Mouse (Mus musculus) spleen, embryonic (tissue): ENCODE measurements at regions not wholly inside any gene's neighbourhood (a gene's known extent, or its start where the extent isn't known, plus 50 kb on each side); places are given as distances from the start of the nearest gene placed in this dataset.

ENCODE experiments used
- CTCF ChIA-PET: fragments of 350-600 bp; sonication (Branson Sonifier 250); formaldehyde crosslinking; loops from one replicate; lab custom pipeline; 2022; lab: Charles Lee

GRCm38 (mm10) chr1:81913561-81913964 lies 319.3 kb upstream of the Gm9747 start:
- CTCF ChIA-PET, result no interaction called here

- CTCF ChIA-PET, result no interaction called here
Observed at GRCm38 (mm10) chr1:81916840-81917239, 316.1 kb upstream of the Gm9747 start.

GRCm38 (mm10) chr1:81927721-81928120 lies 305.2 kb upstream of the Gm9747 start:
- CTCF ChIA-PET, result no interaction called here

GRCm38 (mm10) chr1:81933064-81933463 lies 299.8 kb upstream of the Gm9747 start:
- CTCF ChIA-PET, result no interaction called here

- CTCF ChIA-PET, result no interaction called here
Observed at GRCm38 (mm10) chr1:81945236-81945635, 287.7 kb upstream of the Gm9747 start.

DNA sequence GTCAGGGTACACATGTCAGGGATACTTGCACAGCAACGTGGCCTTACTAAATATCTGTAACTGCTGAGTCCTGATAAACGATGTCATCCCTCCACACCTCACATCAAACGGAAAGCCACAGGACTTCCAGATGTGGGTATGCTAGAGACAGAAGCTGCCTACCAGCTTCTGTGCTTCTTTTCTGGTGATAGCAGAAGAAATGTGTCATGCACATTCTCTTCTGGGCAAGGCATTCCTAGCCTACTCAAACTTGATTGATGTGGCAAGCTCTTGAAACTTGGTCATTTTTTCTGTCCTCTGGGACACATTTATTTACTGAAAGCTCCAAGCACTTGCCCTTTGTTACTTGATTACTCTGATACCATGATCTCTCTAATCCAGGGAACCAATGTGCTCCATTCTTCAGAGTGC lies 282.8 kb upstream of the Gm9747 start:
- CTCF ChIA-PET, result no interaction called here

GRCm38 (mm10) chr1:81950853-81951252 lies 282.1 kb upstream of the Gm9747 start:
- CTCF ChIA-PET, result no interaction called here

DNA sequence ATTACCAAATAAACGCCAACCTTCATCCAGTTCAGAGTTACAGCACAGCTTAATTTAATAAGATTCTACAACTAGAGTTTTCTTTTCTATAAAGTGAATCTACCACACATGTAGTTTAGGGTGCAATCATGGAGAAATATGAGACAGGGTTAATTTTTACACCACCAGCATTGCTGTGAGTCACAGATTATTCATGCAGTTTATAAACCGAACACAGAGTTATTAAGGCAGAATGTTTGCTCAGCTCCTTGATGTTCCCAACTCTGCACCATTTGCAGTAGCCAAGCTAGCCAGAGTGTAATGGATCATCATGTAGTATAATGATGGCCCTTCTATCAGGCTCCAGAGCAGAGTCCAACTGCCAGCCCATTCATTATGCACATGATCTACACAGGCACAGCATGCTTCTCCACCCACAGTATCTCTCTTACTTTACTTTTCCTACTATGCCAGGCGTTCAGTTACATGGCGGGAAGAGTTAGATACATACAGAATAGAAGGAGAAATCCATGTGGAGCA lies 281.4 kb upstream of the Gm9747 start:
- CTCF ChIA-PET, result no interaction called here

GRCm38 (mm10) chr1:81952095-81952494 lies 280.8 kb upstream of the Gm9747 start:
- CTCF ChIA-PET, result no interaction called here

DNA sequence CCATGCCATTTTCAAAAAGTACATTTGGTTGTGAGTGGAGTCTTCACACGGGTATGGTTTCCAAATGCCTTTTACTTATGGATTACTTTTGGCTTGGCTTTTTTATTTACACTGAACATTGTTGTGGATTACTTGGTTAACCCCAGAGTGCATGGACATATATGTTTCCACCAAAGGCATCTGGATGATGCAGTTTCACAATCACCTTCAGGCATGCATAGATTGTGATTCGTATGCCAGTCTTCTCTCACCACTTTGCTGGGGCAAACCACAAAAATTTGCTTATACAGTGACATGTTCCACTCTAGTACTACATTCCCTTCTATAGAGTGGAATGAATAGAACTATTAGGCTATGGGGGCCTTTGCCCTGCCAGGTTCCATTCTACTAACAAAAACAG lies 278.4 kb upstream of the Gm9747 start:
- CTCF ChIA-PET, result no interaction called here

DNA sequence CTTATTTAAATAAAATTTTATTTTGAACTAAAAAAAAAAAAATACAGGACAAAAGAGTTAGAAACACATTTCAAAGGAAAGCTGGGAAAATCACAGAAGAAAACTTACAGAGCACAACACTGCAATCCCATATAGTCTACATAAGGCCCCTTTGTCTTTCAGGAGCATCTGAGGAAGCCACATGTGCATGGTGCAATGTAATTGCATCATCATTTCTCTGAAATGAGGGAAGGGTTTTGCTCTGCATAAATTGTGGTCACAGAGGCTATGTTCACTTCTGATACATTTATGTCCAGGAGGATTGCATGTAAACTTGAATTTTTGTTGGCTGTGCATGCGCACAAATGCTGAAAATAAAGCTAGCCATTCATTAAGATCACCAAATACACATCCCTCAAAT lies 265.9 kb upstream of the Gm9747 start:
- CTCF ChIA-PET, result no interaction called here

DNA sequence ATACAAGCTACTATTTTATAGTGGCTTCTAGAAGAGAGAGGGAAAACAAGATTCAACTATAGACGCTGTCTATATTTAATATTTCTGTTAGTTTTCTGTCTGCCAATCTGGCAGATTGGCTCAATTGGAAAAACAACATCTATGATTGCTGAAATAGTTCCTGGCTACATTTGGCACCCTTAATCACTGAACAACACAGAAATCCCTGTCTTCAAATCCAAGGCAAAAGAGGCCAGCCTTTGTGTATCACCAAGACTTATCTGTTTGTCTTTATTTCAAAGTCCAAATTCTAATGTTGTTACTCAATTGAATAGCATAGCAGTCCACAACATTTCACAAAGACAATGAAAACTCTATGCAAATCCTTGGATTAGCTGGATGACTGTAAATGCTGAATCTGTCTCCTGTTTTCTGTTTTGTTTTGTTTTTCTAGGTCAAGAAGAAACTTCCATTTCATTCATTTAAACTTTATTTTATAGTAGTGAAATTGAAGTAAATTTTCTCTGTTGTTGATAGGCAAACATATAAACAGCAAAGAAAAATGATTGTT lies 265.1 kb upstream of the Gm9747 start:
- CTCF ChIA-PET, result no interaction called here

- CTCF ChIA-PET, result no interaction called here
Observed at GRCm38 (mm10) chr1:81972575-81972974, 260.3 kb upstream of the Gm9747 start.

GRCm38 (mm10) chr1:81973481-81973880 lies 259.4 kb upstream of the Gm9747 start:
- CTCF ChIA-PET, result no interaction called here

GRCm38 (mm10) chr1:82007943-82008342 lies 225.0 kb upstream of the Gm9747 start:
- CTCF ChIA-PET, result no interaction called here

DNA sequence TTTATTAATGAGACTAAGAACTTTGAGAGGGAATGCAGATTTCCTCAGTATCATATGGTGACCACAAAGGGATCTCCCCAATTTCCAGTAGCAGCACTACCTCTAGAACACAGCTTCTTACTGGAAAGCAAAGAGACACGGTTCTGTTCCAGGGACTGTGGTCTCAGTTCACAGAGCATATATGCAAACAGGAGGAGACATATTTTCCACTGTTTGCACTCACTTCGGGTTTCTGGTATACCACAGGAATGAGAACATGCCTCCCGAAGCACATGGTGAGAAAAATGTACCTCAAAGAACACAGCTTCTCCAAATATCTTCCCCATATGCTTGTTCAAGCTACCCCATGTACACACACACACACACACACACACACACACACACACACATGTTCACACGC lies 224.1 kb upstream of the Gm9747 start:
- CTCF ChIA-PET, result no interaction called here

DNA sequence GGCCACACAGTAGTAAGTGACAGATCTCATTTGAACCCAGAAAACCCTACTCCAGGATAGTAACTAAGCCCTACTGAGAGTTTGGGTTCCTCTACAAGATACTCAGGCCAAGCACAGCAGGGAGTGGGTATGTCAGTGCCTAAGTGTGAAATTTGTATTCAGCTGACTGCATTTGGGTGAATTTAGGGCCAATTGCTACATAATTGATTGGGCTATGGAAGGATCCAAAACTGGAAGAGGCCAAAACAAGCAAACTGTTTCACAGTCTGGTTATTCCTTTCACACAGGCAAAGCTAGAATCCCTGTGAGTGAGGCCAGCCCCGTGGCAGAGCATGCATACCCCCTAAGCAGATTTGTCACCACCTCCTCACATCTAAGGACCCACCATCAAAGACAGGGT lies 221.9 kb upstream of the Gm9747 start:
- CTCF ChIA-PET, result no interaction called here

GRCm38 (mm10) chr1:82015341-82015740 lies 217.6 kb upstream of the Gm9747 start:
- CTCF ChIA-PET, result no interaction called here

DNA sequence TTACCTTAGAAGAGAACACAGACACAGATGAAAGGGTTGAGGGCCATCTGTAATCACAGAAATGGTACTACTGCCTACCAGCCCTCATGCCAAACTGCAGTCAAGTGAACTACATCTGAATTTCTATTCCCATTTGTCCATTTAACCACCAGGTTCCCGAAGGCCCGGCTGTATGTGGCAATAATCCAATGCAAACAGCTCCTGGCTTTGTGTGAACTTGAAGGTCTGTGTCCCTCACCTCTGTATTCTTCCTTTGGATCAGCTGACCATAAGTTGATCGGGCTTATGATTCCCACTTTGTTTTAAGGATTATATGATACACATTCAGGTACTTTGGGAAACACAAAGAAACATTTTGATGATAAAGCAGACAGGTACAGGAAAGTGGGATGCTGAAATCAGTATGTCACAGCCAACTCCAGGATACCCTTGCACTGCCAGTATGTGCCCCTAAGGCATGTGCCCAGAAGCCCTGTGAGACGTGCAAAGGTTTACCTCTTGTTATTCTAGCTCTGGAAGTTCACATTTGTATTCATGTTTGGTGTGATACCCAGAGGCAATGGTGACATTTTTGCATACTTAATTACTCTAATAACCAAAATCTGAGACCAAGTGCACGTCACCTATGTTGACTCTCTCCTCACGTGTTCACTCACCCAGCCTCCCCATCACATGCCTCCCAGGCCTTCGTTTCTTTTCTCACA lies 214.1 kb upstream of the Gm9747 start:
- CTCF ChIA-PET, result no interaction called here

- CTCF ChIA-PET, result no interaction called here
Observed at GRCm38 (mm10) chr1:82027761-82028160, 205.2 kb upstream of the Gm9747 start.

GRCm38 (mm10) chr1:82031130-82031529 lies 201.8 kb upstream of the Gm9747 start:
- CTCF ChIA-PET, result interaction anchor here (0.6 kb wide), 1 partner anchor 1221 kb away, joined by 5 read pairs; no protein-coding TSS in a partner anchor

GRCm38 (mm10) chr1:82032410-82032809 lies 200.5 kb upstream of the Gm9747 start:
- CTCF ChIA-PET, result no interaction called here

- CTCF ChIA-PET, result no interaction called here
Observed at GRCm38 (mm10) chr1:82038171-82038570, 194.7 kb upstream of the Gm9747 start.
